Mouse (Mus musculus) lung, adult 2 months (tissue): Measurements from ENCODE around the gene Gm20696. TPM values are rescaled to one million over a fixed set of nuclear protein-coding genes. Genes with fewer than 3 reads are reported as not detected.

Experiments used
- DNase-seq: peaks from one replicate; pipeline ENCODE4 v3.0.0; 2022
- H3K4me1 ChIP-seq: fragments of 200-500 bp; 2 replicates; pipeline ENCODE4 v1.6.1; 2011; ENCODE audit warnings: low read length; ENCODE audit not compliant: control insufficient read depth, insufficient read depth
- H3K4me3 ChIP-seq: fragments of 200-500 bp; replicated peaks from 2 replicates; pipeline ENCODE3; 2011; ENCODE audit warnings: low read depth, mild to moderate bottlenecking, control low read depth, low read length; ENCODE audit errors: extremely low read depth
- CTCF ChIP-seq: fragments of 200-500 bp; IDR thresholded peaks from 2 replicates; pipeline ENCODE4 v1.5.1; 2011; ENCODE audit warnings: mild to moderate bottlenecking, low read length, control low read depth; ENCODE audit not compliant: insufficient read depth
- POLR2A ChIP-seq: fragments of 200-500 bp; IDR thresholded peaks from 2 replicates; pipeline ENCODE4 v1.6.1; 2011; ENCODE audit warnings: low read depth, mild to moderate bottlenecking, control low read depth, low read length, borderline replicate concordance; ENCODE audit errors: extremely low read depth
- WGBS: fragments of 180-500 bp; shearing (Covaris S2); methylation state at CpG from one replicate; pipeline ENCODE4 v1.1.7; 2018; 5-methylcytosine and 5-hydroxymethylcytosine counted together
- polyA plus RNA-seq: library from polyadenylated mRNA; depleted of rRNA; stranded (reverse); fragments of >200 nt; gene quantifications from 2 replicates; pipeline ENCODE4 v1.2.3, GENCODE M21; 2012

Gene Gm20696
- polyA plus RNA-seq, 1 experiment: 1.4 TPM

DNA sequence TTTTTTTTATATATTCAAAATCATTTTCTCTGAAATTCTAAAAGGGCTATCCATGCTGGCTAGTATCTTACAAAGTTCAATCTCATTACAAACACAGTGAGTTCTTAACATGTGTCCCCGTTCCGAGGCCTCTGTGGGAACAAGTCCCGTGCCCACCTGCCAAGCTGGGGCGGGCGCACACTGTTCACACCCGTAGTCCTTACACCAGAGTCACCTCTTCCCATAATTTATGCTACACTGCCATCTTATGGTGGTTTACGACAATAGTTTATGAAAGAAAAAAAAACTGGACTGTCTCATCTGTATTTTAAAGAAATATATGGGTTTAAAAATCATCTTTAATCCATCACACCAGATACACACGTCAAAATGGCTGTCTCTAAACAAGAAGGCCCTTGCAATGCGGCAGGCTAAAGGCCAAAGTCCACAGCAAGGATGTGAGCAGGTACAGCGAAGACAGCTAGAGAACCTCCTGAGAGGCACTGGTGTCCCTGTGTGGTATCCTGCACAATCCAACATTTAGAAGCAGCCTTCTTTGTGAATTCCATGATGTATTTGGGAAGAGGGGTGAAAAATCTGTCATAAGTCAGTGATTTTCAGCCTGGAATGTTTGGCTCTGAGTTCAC is 66.3 kb downstream of the Gm20696 start:
- DNase-seq: peak; percentile 24
- WGBS: 19% methylated on average over 10 of the region's 10 CpGs
- Histone ChIP-seq H3K4me1 (peaks cover 5% of the 10 kb centered on the region), H3K4me3 (no peak overlapping the region)
- peak; percentile 40; the same call in 1 of the 2 replicates for TF ChIP-seq CTCF
- TF ChIP-seq POLR2A: no peak

- TF ChIP-seq POLR2A: no peak
- no peak for TF ChIP-seq CTCF
- 34% methylated on average over 8 of the region's 8 CpGs for WGBS
- H3K4me3 ChIP-seq: no peak overlapping the region
- no peak for DNase-seq
- peaks cover 5% of the 10 kb centered on the region for H3K4me1 ChIP-seq
Observed at GRCm38 (mm10) chr6:99599651-99600050, 66.9 kb downstream of the Gm20696 start.

DNA sequence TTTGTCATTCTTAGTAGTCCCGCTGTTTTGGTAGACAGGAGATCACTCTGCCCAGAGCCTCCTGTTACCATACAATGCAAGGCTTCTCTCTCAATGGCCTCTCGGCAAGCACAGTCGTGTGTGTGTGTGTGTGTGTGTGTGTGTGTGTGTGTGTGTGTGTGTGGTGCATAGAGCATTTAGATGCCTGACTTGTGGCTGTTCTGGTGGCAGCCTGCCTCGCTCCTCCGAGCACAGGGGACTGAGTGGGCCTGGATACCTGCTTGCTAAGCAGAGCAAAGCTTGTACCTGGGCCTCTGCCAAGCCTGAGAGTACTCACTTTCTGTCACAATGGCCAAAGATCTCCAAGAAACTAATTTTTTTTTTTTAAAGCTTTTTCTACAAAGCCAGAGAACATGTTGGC is 67.4 kb downstream of the Gm20696 start:
- 76% methylated on average over 5 of the region's 5 CpGs for WGBS
- no peak overlapping the region for H3K4me3 ChIP-seq
- H3K4me1 ChIP-seq: peaks cover 5% of the 10 kb centered on the region
- DNase-seq: no peak
- TF ChIP-seq CTCF (no peak), POLR2A (no peak)

GRCm38 (mm10) chr6:99577040-99577439 is 89.6 kb downstream of the Gm20696 start:
- TF ChIP-seq CTCF (no peak), POLR2A (no peak)
- no peak overlapping the region for H3K4me3 ChIP-seq
- WGBS: 66% methylated on average over 6 of the region's 6 CpGs

GRCm38 (mm10) chr6:99575633-99576032 is 91.0 kb downstream of the Gm20696 start:
- DNase-seq: no peak
- H3K4me3 ChIP-seq: no peak overlapping the region
- no peaks in the 10 kb centered on the region for H3K4me1 ChIP-seq
- TF ChIP-seq POLR2A (no peak), CTCF (no peak)
- 77% methylated on average over 6 of the region's 6 CpGs for WGBS

More at GRCm38 (mm10) chr6:99577040-99577439, 89.6 kb downstream of the Gm20696 start:
- no peaks in the 10 kb centered on the region for H3K4me1 ChIP-seq
- no peak for DNase-seq

DNA sequence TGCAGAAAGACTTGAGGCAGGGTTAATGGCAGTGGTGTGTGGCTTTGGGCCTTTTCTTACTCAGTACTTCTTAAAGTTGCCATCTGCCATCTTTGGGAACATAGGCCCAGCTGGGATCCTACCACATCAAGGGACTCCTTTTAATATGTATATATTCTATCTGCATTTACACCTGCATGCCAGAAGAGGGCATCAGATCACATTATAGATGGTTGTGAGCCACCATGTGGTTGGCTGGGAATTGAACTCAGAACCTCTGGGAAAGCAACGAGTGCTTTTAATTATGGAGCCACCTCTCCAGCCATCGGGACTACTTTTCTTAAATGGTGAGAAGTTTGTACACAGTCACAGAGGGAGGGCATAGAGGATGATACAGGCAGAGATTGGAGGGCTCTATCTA is 93.3 kb downstream of the Gm20696 start:
- Histone ChIP-seq H3K4me1 (no peaks in the 10 kb centered on the region), H3K4me3 (no peak overlapping the region)
- WGBS: 94% methylated on average over 2 of the region's 2 CpGs
- TF ChIP-seq CTCF: no peak
- no peak for TF ChIP-seq POLR2A
- DNase-seq: no peak

DNA sequence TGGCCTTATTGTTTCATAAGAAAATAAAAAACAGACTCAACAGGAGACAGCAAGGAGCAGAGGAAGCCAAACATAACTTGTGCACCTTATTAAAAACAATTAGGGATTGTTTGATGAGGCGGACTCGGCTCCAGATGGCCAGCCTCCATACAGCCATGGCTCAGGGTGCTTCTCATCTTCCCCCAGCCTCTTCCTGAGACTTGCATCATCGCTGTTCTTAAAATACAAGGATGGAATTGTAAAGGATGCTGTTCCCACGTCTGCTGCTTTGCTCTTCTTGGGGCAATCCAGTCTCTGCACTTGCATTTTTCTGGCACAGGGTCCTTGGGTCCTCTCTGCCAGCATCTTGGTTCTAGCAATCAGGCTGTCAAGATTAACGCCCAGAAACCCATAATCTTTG is 94.5 kb downstream of the Gm20696 start:
- no peak for TF ChIP-seq CTCF
- no peak for TF ChIP-seq POLR2A
- 85% methylated on average over 5 of the region's 5 CpGs for WGBS
- H3K4me3 ChIP-seq: no peak overlapping the region
- no peaks in the 10 kb centered on the region for H3K4me1 ChIP-seq
- no peak for DNase-seq

DNA sequence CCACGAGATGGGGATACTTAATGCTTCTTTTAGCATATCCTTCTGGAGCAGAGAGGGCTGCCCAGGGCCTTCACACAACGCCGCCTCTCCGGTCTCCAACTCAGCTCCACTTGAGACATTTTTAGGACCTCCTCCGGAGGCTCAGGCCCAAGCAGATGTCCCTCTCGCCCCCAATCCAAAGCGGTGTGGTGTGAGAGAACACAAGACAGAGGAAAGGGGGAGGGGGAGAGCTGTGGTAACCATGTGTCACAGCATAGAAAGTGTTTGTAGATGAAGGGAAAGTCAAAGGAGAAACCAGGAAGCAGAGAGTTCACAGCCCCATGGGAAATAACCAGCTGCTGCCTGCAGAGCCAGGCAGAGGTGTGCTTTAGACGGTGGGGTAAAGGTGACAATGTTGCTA is 99.7 kb downstream of the Gm20696 start:
- TF ChIP-seq CTCF: no peak
- TF ChIP-seq POLR2A: no peak
- Histone ChIP-seq H3K4me3 (no peak overlapping the region), H3K4me1 (no peaks in the 10 kb centered on the region)
- 58% methylated on average over 8 of the region's 8 CpGs for WGBS
- DNase-seq: no peak

- TF ChIP-seq CTCF (no peak), POLR2A (no peak)
- no peak overlapping the region for H3K4me3 ChIP-seq
- WGBS: 87% methylated on average over 3 of the region's 3 CpGs
- no peak for DNase-seq
- H3K4me1 ChIP-seq: no peaks in the 10 kb centered on the region
Observed at GRCm38 (mm10) chr6:99564766-99565165, 101.8 kb downstream of the Gm20696 start.

GRCm38 (mm10) chr6:99556950-99557349 is 109.6 kb downstream of the Gm20696 start:
- TF ChIP-seq CTCF (no peak), POLR2A (no peak)
- no peak for DNase-seq
- H3K4me3 ChIP-seq: no peak overlapping the region

DNA sequence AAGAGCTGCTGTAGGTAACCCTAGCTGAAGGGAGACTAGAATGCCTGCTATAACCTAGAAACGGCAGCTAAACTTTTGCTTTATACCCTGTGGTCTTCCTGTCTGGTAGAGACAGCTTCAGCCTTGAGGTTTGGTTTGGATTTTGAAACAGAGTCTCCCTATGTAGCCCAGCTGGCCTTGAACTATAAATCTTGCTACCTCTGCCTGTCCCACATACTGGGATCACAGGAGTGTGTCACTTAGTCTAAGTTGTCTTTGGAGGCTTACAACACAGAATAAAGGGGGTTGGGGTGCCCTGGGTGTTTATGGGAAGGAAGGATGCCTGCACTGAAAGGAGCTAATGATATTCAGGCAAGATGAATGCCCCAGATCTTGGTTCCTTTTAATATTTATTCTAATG is 113.8 kb downstream of the Gm20696 start:
- TF ChIP-seq POLR2A (no peak), CTCF (no peak)
- Histone ChIP-seq H3K4me3 (no peak overlapping the region), H3K4me1 (no peaks in the 10 kb centered on the region; the same call in 1 of the 2 replicates)
- DNase-seq: no peak
- 81% methylated on average over 1 of the region's 1 CpGs for WGBS

More at GRCm38 (mm10) chr6:99556950-99557349, 109.6 kb downstream of the Gm20696 start:
- H3K4me1 ChIP-seq: no peaks in the 10 kb centered on the region; the same call in 1 of the 2 replicates
- 63% methylated on average over 5 of the region's 5 CpGs for WGBS
